Mouse (Mus musculus): Measurements from ENCODE around the gene Olfr584. TPM values are rescaled to one million over a fixed set of nuclear protein-coding genes. Genes with fewer than 3 reads are reported as not detected.

Olfr584 gene
- not detected in 2 replicates for polyA plus RNA-seq (2016; fragmentation: Nextera tagmentation; extraction: Ambion mirVana)

- no peak within 1 kb of the TSS for H3K4me2 ChIP-seq
- H3K27ac ChIP-seq, result no peak within 1 kb of the TSS
- no peak within 1 kb of the TSS for H3K4me3 ChIP-seq
- ATAC-seq, result no peak
- 48% methylated on average over 1 of the region's 1 CpGs for WGBS (ENCODE audit: insufficient replicate concordance)
- H3K36me3 ChIP-seq, result no peaks in the 10 kb centered on the region
- H3K9ac ChIP-seq, result no peak within 1 kb of the TSS
- H3K9me3 ChIP-seq (replicated peaks), result peaks cover 10% of the 10 kb centered on the region; the same call in 1 of the 2 replicates
- no peaks in the 10 kb centered on the region for H3K4me1 ChIP-seq
- H3K27me3 ChIP-seq (replicated peaks), result no peaks in the 10 kb centered on the region
Observed at GRCm38 (mm10) chr7:103081585-103081984, at the start of gene Olfr584. Gene Olfr584, plus strand, starts transcription at chr7:103081885.

- no peak for ATAC-seq
- Histone ChIP-seq H3K9ac (no peak within 1 kb of the TSS), H3K4me3 (no peak within 1 kb of the TSS), H3K36me3 (no peaks in the 10 kb centered on the region), H3K4me1 (no peaks in the 10 kb centered on the region), H3K9me3 (replicated peaks) (no peaks in the 10 kb centered on the region), H3K27ac (no peak within 1 kb of the TSS), H3K27me3 (replicated peaks) (no peaks in the 10 kb centered on the region), H3K4me2 (no peak within 1 kb of the TSS)
Observed at GRCm38 (mm10) chr7:103037724-103038123, 44.0 kb upstream of the Olfr584 start, which contains the start of gene Olfr582. Gene Olfr582, plus strand, starts transcription at chr7:103038024.

- H3K27ac ChIP-seq, result no peak within 1 kb of the TSS
- no peak for ATAC-seq
- H3K9ac ChIP-seq, result no peak within 1 kb of the TSS
- no peaks in the 10 kb centered on the region for H3K36me3 ChIP-seq
- H3K27me3 ChIP-seq (replicated peaks), result no peaks in the 10 kb centered on the region
- H3K9me3 ChIP-seq (replicated peaks), result no peaks in the 10 kb centered on the region
- H3K4me1 ChIP-seq, result no peaks in the 10 kb centered on the region
- no peak within 1 kb of the TSS for H3K4me2 ChIP-seq
- 67% methylated on average over 1 of the region's 1 CpGs for WGBS (ENCODE audit: insufficient replicate concordance)
- no peak within 1 kb of the TSS for H3K4me3 ChIP-seq
Observed at GRCm38 (mm10) chr7:103051000-103051399, 30.7 kb upstream of the Olfr584 start, which contains the start of gene Olfr583. Gene Olfr583, plus strand, starts transcription at chr7:103051300.

- H3K9me3 ChIP-seq (replicated peaks), result no peaks in the 10 kb centered on the region
- no peak within 1 kb of the TSS for H3K4me2 ChIP-seq
- H3K9ac ChIP-seq, result no peak within 1 kb of the TSS
- ATAC-seq, result no peak
- no peaks in the 10 kb centered on the region for H3K4me1 ChIP-seq
- no peaks in the 10 kb centered on the region for H3K36me3 ChIP-seq
- H3K4me3 ChIP-seq, result no peak within 1 kb of the TSS
- H3K27me3 ChIP-seq (replicated peaks), result no peaks in the 10 kb centered on the region
- 71% methylated on average over 1 of the region's 1 CpGs for WGBS (ENCODE audit: insufficient replicate concordance)
- H3K27ac ChIP-seq, result no peak within 1 kb of the TSS
Observed at GRCm38 (mm10) chr7:103097420-103097819, 15.7 kb downstream of the Olfr584 start, which contains the start of gene Olfr585. Gene Olfr585, plus strand, starts transcription at chr7:103097720.

- Histone ChIP-seq H3K4me3 (no peak overlapping the region), H3K9ac (no peak overlapping the region), H3K27me3 (replicated peaks) (no peaks in the 10 kb centered on the region), H3K4me2 (no peak overlapping the region), H3K9me3 (replicated peaks) (no peaks in the 10 kb centered on the region), H3K27ac (no peak overlapping the region), H3K36me3 (no peaks in the 10 kb centered on the region), H3K4me1 (no peaks in the 10 kb centered on the region)
- ATAC-seq, result no peak
- 42% methylated on average over 3 of the region's 3 CpGs for WGBS (ENCODE audit: insufficient replicate concordance)
Observed at GRCm38 (mm10) chr7:103119406-103119805, 37.7 kb downstream of the Olfr584 start.

- no peak for ATAC-seq
- H3K27me3 ChIP-seq (replicated peaks), result no peaks in the 10 kb centered on the region
- no peak within 1 kb of the TSS for H3K4me2 ChIP-seq
- H3K36me3 ChIP-seq, result no peaks in the 10 kb centered on the region
- 73% methylated on average over 3 of the region's 3 CpGs for WGBS (ENCODE audit: insufficient replicate concordance)
- no peak within 1 kb of the TSS for H3K27ac ChIP-seq
- H3K9ac ChIP-seq, result no peak within 1 kb of the TSS
- no peak within 1 kb of the TSS for H3K4me3 ChIP-seq
- H3K4me1 ChIP-seq, result no peaks in the 10 kb centered on the region
- H3K9me3 ChIP-seq (replicated peaks), result no peaks in the 10 kb centered on the region
Observed at GRCm38 (mm10) chr7:103125538-103125937, 43.9 kb downstream of the Olfr584 start, which contains the start of gene Olfr586. Gene Olfr586, minus strand, starts transcription at chr7:103125638.

Other genes starting within 250 kb of the Olfr584 start
- gene Olfr566, start 223.1 kb upstream of the Olfr584 start, polyA plus RNA-seq (2016; fragmentation: Nextera tagmentation; extraction: Ambion mirVana), result not detected in 2 replicates
- not detected in 2 replicates for gene Olfr568, start 204.8 kb upstream of the Olfr584 start, polyA plus RNA-seq (2016; fragmentation: Nextera tagmentation; extraction: Ambion mirVana)
- not detected in 2 replicates for gene Olfr569, start 191.0 kb upstream of the Olfr584 start, polyA plus RNA-seq (2016; fragmentation: Nextera tagmentation; extraction: Ambion mirVana)
- not detected in 2 replicates for gene Olfr570, start 187.3 kb upstream of the Olfr584 start, polyA plus RNA-seq (2016; fragmentation: Nextera tagmentation; extraction: Ambion mirVana)
- not detected in 2 replicates for gene Olfr571, start 164.3 kb upstream of the Olfr584 start, polyA plus RNA-seq (2016; fragmentation: Nextera tagmentation; extraction: Ambion mirVana)
- gene Olfr572, start 157.5 kb upstream of the Olfr584 start, polyA plus RNA-seq (2016; fragmentation: Nextera tagmentation; extraction: Ambion mirVana), result not detected in 2 replicates
- gene Olfr573-ps1, start 139.3 kb upstream of the Olfr584 start, polyA plus RNA-seq (2016; fragmentation: Nextera tagmentation; extraction: Ambion mirVana), result not detected in 2 replicates
- gene Olfr574, start 133.4 kb upstream of the Olfr584 start, polyA plus RNA-seq (2016; fragmentation: Nextera tagmentation; extraction: Ambion mirVana), result not detected in 2 replicates
- not detected in 2 replicates for gene Olfr575, start 123.1 kb upstream of the Olfr584 start, polyA plus RNA-seq (2016; fragmentation: Nextera tagmentation; extraction: Ambion mirVana)
- not detected in 2 replicates for gene Olfr576, start 119.2 kb upstream of the Olfr584 start, polyA plus RNA-seq (2016; fragmentation: Nextera tagmentation; extraction: Ambion mirVana)
- not detected in 2 replicates for gene Olfr577, start 105.9 kb upstream of the Olfr584 start, polyA plus RNA-seq (2016; fragmentation: Nextera tagmentation; extraction: Ambion mirVana)
- gene Olfr578, start 92.6 kb upstream of the Olfr584 start, polyA plus RNA-seq (2016; fragmentation: Nextera tagmentation; extraction: Ambion mirVana), result not detected in 2 replicates
- not detected in 2 replicates for gene Olfr582, start 43.9 kb upstream of the Olfr584 start, polyA plus RNA-seq (2016; fragmentation: Nextera tagmentation; extraction: Ambion mirVana)
- gene Olfr583, start 30.6 kb upstream of the Olfr584 start, polyA plus RNA-seq (2016; fragmentation: Nextera tagmentation; extraction: Ambion mirVana), result not detected in 2 replicates
- gene Olfr585, start 15.8 kb downstream of the Olfr584 start, polyA plus RNA-seq (2016; fragmentation: Nextera tagmentation; extraction: Ambion mirVana), result not detected in 2 replicates
- not detected in 2 replicates for gene Olfr586, start 43.8 kb downstream of the Olfr584 start, polyA plus RNA-seq (2016; fragmentation: Nextera tagmentation; extraction: Ambion mirVana)
- not detected in 2 replicates for gene Olfr588-ps1, start 59.0 kb downstream of the Olfr584 start, polyA plus RNA-seq (2016; fragmentation: Nextera tagmentation; extraction: Ambion mirVana)
- not detected in 2 replicates for gene Olfr589, start 74.5 kb downstream of the Olfr584 start, polyA plus RNA-seq (2016; fragmentation: Nextera tagmentation; extraction: Ambion mirVana)
- not detected in 2 replicates for gene Olfr591, start 96.5 kb downstream of the Olfr584 start, polyA plus RNA-seq (2016; fragmentation: Nextera tagmentation; extraction: Ambion mirVana)
- not detected in 2 replicates for gene Olfr592, start 102.9 kb downstream of the Olfr584 start, polyA plus RNA-seq (2016; fragmentation: Nextera tagmentation; extraction: Ambion mirVana)
- gene Olfr593, start 130.0 kb downstream of the Olfr584 start, polyA plus RNA-seq (2016; fragmentation: Nextera tagmentation; extraction: Ambion mirVana), result not detected in 2 replicates
- gene Olfr594, start 135.1 kb downstream of the Olfr584 start, polyA plus RNA-seq (2016; fragmentation: Nextera tagmentation; extraction: Ambion mirVana), result not detected in 2 replicates
- gene Usp17ld, start 170.6 kb downstream of the Olfr584 start, polyA plus RNA-seq (2016; fragmentation: Nextera tagmentation; extraction: Ambion mirVana), result not detected in 2 replicates
- not detected in 2 replicates for gene Olfr596, start 223.8 kb downstream of the Olfr584 start, polyA plus RNA-seq (2016; fragmentation: Nextera tagmentation; extraction: Ambion mirVana)
- not detected in 2 replicates for gene Olfr597, start 234.4 kb downstream of the Olfr584 start, polyA plus RNA-seq (2016; fragmentation: Nextera tagmentation; extraction: Ambion mirVana)
- gene Olfr598, start 241.7 kb downstream of the Olfr584 start, polyA plus RNA-seq (2016; fragmentation: Nextera tagmentation; extraction: Ambion mirVana), result not detected in 2 replicates

Measured in liver, embryonic 12.5 days (tissue).